Mouse (Mus musculus) bone marrow macrophage, adult 2 months (primary cell): Measurements from ENCODE around the gene Olfr288. TPM values are rescaled to one million over a fixed set of nuclear protein-coding genes. Genes with fewer than 3 reads are reported as not detected.

Experiments used
- H3K27ac ChIP-seq: 2 replicates; pipeline ENCODE4 v1.5.1; 2012; ENCODE audit warnings: low read depth, low read length; ENCODE audit not compliant: insufficient read depth
- H3K4me1 ChIP-seq: 2 replicates; pipeline ENCODE4 v1.6.1; 2012; ENCODE audit warnings: low read length; ENCODE audit not compliant: control insufficient read depth, insufficient read depth
- H3K4me3 ChIP-seq: 2 replicates; pipeline ENCODE4 v1.5.1; 2012; ENCODE audit warnings: mild to moderate bottlenecking, low read length, moderate library complexity; ENCODE audit not compliant: insufficient read depth
- CTCF ChIP-seq: IDR thresholded peaks from 2 replicates; pipeline ENCODE4 v1.5.1; 2012; ENCODE audit warnings: low read depth, mild to moderate bottlenecking, low read length, moderate library complexity
- POLR2A ChIP-seq: IDR thresholded peaks from 2 replicates; pipeline ENCODE4 v1.6.1; 2012; ENCODE audit warnings: mild to moderate bottlenecking, low read depth, low read length, borderline replicate concordance
- polyA plus RNA-seq: library from polyadenylated mRNA; stranded (reverse); fragments of >200 nt; gene quantifications from 2 replicates; pipeline ENCODE4 v1.2.4, GENCODE M21; 2012; ENCODE audit not compliant: missing spikeins, insufficient read depth, insufficient read length

Gene Olfr288
- polyA plus RNA-seq, 1 experiment, result not detected

GRCm38 (mm10) chr15:98152916-98153315 is 42.4 kb downstream of the Olfr288 start:
- Histone ChIP-seq H3K4me3 (no peak overlapping the region), H3K4me1 (peaks cover 10% of the 10 kb centered on the region), H3K27ac (no peak overlapping the region)
- TF ChIP-seq CTCF, result no peak
- no peak for TF ChIP-seq POLR2A

DNA sequence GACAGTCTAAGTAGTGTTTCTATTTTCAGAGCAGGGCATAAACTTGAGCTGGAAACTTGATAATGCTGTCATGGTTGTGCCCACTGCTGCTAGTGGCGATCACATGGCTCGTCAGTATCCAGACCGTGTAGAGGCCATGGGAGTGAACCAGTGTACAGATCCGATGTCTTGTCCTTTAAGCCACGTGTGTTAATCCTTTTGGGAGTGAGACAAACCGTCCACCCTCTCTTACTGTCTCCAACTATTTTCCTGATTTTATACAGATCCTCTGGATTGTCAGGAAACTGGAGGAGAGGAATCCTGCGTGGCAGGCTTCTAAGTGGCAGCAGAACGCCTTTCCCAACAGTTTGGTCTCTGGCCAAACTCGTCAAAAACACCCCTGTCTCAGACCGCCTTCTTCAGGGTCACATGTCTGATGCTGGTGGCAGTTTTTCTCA is 46.2 kb downstream of the Olfr288 start:
- no peak for TF ChIP-seq POLR2A
- TF ChIP-seq CTCF, result no peak
- H3K4me1 ChIP-seq, result peaks cover 10% of the 10 kb centered on the region
- no peak overlapping the region for H3K4me3 ChIP-seq
- no peak overlapping the region for H3K27ac ChIP-seq

DNA sequence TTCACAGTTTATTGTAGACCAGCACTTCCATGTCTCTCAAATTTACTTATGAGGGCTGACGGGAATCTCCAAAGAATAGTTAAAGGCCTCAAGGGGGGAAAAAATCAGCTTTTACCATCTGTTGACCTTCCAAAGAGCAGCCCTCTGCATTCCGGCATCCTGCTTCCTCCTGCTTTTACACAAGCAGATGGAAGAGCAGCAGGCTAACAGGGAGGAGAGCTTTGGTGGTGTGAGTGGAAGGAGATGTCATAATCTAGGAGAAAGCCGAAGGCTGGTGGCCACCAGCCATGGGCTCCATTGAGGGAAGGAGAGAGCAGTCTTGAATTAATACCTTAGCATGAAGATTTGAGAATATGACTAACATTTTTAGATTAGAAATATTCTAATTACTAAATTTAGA is 47.0 kb downstream of the Olfr288 start:
- no peak overlapping the region for H3K4me3 ChIP-seq
- H3K27ac ChIP-seq, result no peak overlapping the region
- TF ChIP-seq CTCF (no peak), POLR2A (no peak)
- peaks cover 9% of the 10 kb centered on the region for H3K4me1 ChIP-seq

DNA sequence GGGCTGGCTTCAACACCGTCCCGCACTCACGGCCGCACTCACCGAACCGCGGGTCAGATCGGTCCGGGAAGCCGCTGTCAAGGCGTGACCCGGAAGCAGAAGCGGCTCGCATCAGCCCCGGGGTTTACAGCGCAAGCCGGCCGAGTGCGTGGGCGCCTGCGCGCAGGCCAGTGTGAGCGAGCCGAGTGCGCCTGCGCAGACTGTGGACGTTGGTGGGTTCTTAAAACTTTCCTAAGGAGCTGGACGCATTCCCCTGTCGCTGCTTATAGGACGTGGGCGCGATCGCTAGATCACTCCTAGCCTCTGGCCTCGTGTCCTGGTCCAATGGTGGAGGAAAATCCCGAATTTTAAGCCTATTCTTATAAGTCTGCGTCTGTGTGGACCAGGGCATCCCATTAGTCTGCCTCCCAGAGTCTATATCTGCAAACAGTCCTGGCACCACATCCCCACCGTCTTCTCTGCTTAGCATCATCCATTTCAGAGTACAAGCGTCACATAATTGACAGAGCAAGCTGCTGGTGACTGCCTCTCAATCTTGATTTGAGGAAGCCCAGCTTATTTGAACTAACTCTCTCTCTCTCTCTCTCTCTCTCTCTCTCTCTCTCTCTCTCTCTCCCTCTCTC is 49.7 kb downstream of the Olfr288 start:
- H3K27ac ChIP-seq, result peak overlapping the region; percentile 34
- peaks cover 5% of the 10 kb centered on the region; the same call in 1 of the 2 replicates for H3K4me1 ChIP-seq
- peak overlapping the region; percentile 76 for H3K4me3 ChIP-seq
- TF ChIP-seq POLR2A, result no peak
- no peak for TF ChIP-seq CTCF

DNA sequence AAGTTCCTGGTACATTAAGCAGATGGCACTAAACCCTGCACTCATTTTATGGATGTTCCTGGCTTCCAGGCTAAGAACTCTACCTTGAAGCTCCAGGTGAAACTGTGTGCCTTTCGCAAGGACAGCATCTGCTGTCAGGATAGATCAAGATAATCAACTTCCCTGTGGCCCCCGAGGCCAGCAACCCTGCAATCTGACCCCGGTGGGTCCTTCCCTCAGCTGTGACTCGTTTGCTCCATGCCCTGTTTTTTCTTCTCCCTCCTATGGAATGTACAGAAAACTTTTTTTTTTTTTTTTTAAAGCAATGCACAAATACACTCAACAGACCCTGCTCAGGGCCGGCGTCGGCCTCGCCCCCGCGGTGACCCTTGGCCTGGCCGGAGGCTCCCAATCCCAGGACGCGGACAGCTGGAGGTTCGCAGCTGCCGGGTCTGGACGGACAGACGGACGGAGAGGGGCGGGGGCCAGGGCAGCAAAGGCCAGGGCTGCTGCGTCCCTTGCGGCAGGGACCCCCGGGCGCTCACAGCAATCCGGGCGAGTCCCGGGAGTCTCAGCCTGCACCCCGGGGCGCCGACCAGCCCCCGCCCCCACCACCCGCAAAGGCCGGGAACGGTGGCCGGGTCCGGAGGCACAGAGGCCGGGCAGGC is 50.4 kb downstream of the Olfr288 start:
- peak overlapping the region; percentile 76 for H3K4me3 ChIP-seq
- no peak overlapping the region for H3K27ac ChIP-seq
- peaks cover 9% of the 10 kb centered on the region; the same call in 1 of the 2 replicates for H3K4me1 ChIP-seq
- TF ChIP-seq POLR2A (no peak), CTCF (no peak)

- H3K27ac ChIP-seq, result no peak overlapping the region
- no peak for TF ChIP-seq CTCF
- H3K4me3 ChIP-seq, result no peak overlapping the region
- peaks cover 19% of the 10 kb centered on the region for H3K4me1 ChIP-seq
Observed at GRCm38 (mm10) chr15:98142515-98142914, 52.8 kb downstream of the Olfr288 start.

GRCm38 (mm10) chr15:98140809-98141208 is 54.5 kb downstream of the Olfr288 start:
- H3K4me1 ChIP-seq, result peaks cover 18% of the 10 kb centered on the region
- no peak overlapping the region for H3K27ac ChIP-seq
- TF ChIP-seq CTCF (no peak), POLR2A (no peak)
- no peak overlapping the region for H3K4me3 ChIP-seq

DNA sequence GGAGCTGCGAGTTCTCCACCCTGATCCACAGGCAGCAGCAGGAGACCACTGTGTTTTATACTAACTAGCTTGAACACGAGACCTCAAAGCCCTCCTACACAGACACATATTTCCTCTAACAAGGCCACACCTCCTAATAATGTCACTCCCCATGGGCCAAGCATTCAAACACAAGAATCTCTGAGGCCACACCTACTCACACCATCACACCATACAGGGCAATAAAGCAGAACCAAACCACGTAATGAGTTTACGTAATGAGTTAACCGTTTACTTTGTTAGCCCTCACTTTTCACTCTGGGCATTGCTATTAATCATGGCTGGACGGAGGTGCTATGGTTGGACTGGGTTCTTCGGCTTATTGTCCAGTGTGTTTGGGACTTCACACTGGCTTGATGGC is 55.6 kb downstream of the Olfr288 start:
- peaks cover 23% of the 10 kb centered on the region for H3K4me1 ChIP-seq
- H3K27ac ChIP-seq, result peak overlapping the region; percentile 71
- TF ChIP-seq CTCF (no peak), POLR2A (no peak)
- no peak overlapping the region for H3K4me3 ChIP-seq

DNA sequence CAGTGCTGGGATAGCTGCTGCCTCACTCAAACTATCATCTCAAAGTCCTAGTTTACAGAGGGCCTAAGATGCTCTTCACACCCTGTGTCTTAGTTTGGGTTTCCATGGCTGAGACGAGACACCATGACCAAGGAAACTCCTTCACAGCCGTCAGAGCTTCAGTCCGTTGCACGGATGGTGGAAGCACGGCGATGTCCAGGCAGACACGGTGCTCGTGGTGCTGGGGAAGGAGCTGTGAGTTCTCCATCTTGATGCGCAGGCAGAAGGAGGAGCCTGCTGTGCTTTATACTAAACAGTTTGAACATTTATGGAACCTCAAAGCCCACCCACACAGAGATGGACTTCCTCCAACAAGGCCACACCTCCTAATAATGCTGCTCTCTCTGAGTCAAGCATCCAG is 58.5 kb downstream of the Olfr288 start:
- peaks cover 27% of the 10 kb centered on the region for H3K4me1 ChIP-seq
- H3K4me3 ChIP-seq, result no peak overlapping the region
- TF ChIP-seq CTCF, result no peak
- TF ChIP-seq POLR2A, result no peak
- no peak overlapping the region for H3K27ac ChIP-seq

Other genes with a start within 250 kb of the Olfr288 start
- gene Tmem106c, start 231.3 kb downstream of the Olfr288 start, polyA plus RNA-seq, result 60.3 and 70.3 TPM in 2 replicates
- gene Col2a1, start 190.8 kb downstream of the Olfr288 start, polyA plus RNA-seq, result 0.87 and 1.0 TPM in 2 replicates
- gene Pfkm, start 103.0 kb downstream of the Olfr288 start, polyA plus RNA-seq, result 11.0 and 13.1 TPM in 2 replicates
- 16.7 and 18.7 TPM in 2 replicates for gene Senp1, start 101.8 kb downstream of the Olfr288 start, polyA plus RNA-seq
- gene Asb8, start 29.9 kb downstream of the Olfr288 start, polyA plus RNA-seq, result 28.2 and 33.5 TPM in 2 replicates
- gene Ccdc184, start 28.4 kb downstream of the Olfr288 start, polyA plus RNA-seq, result not detected in 2 replicates
- not detected in 2 replicates for gene Gm44579, start 25.4 kb upstream of the Olfr288 start, polyA plus RNA-seq
- gene Olfr287, start 25.5 kb upstream of the Olfr288 start, polyA plus RNA-seq, result not detected in 2 replicates
- not detected in 2 replicates for gene Olfr286, start 38.9 kb upstream of the Olfr288 start, polyA plus RNA-seq
- not detected in 2 replicates for gene H1fnt, start 61.8 kb upstream of the Olfr288 start, polyA plus RNA-seq
- not detected in 2 replicates for gene Zfp641, start 100.6 kb upstream of the Olfr288 start, polyA plus RNA-seq
- not detected in 2 replicates for gene Olfr285, start 121.8 kb upstream of the Olfr288 start, polyA plus RNA-seq
- gene Olfr284, start 145.4 kb upstream of the Olfr288 start, polyA plus RNA-seq, result not detected in 2 replicates
- not detected in 2 replicates for gene Olfr283, start 185.4 kb upstream of the Olfr288 start, polyA plus RNA-seq
- gene Olfr282, start 235.7 kb upstream of the Olfr288 start, polyA plus RNA-seq, result not detected in 2 replicates